Mouse (Mus musculus): ENCODE data around the gene Opn3.

DNA sequence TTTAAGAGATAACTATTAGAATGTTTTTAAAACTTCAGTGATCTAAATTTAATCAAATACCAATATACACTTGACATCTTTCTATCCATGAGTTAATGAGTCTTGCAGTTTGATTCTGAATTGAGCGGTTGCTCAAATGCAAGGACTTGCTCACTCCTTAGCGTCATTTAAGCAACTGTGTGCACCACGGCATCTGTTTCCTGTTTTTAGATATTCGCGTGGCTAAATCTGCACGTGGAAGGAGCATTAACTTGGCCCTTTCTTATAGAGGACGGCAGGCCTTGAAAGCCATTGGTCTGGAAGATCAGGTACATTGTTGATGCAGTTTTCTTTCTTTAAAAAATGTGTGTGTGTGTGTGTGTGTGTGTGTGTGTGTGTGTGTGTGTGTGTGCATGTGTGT, 54.9 kb downstream of the Opn3 start:
- TF ChIP-seq CTCF (IDR thresholded peaks at IDR 0.05; ENCODE audit: insufficient read depth, low read depth, low read length) (no peak), POLR2A (IDR thresholded peaks at IDR 0.05; ENCODE audit: insufficient read depth, low read depth, low read length) (no peak)
